Mouse (Mus musculus) embryonic facial prominence, embryonic 10.5 days (tissue): ENCODE measurements around the gene Sp9. TPM values are rescaled to one million over a fixed set of nuclear protein-coding genes. Genes with fewer than 3 reads are reported as not detected.

ENCODE experiments used
- DNase-seq: peaks from one replicate; pipeline ENCODE4 v3.0.0-alpha.2; 2017; ENCODE audit warnings: low spot score
- H3K27ac ChIP-seq: fragments of 300-500 bp; sonication (generic); replicated peaks from 2 replicates; pipeline ENCODE4 v1.5.1; 2016; ENCODE audit warnings: mild to moderate bottlenecking
- H3K27me3 ChIP-seq: fragments of 300-500 bp; sonication (generic); replicated peaks from 2 replicates; pipeline ENCODE4 v1.6.1; 2016; ENCODE audit warnings: low read depth, mild to moderate bottlenecking; ENCODE audit not compliant: poor library complexity, severe bottlenecking
- H3K36me3 ChIP-seq: fragments of 300-500 bp; sonication (generic); replicated peaks from 2 replicates; pipeline ENCODE4 v1.6.1; 2016; ENCODE audit warnings: mild to moderate bottlenecking, moderate library complexity
- H3K4me1 ChIP-seq: fragments of 300-500 bp; sonication (generic); 2 replicates; pipeline ENCODE4 v1.6.1; 2016
- H3K4me3 ChIP-seq: fragments of 300-500 bp; sonication (generic); 2 replicates; pipeline ENCODE4 v1.5.1; 2016; ENCODE audit warnings: mild to moderate bottlenecking, moderate library complexity
- H3K9me3 ChIP-seq: fragments of 300-500 bp; sonication (generic); 2 replicates; pipeline ENCODE4 v1.6.1; 2016; ENCODE audit warnings: mild to moderate bottlenecking
- WGBS: fragments of 180-500 bp; shearing (Covaris S2); methylation state at CpG from one replicate; pipeline ENCODE4 v1.1.7; 2016; 5-methylcytosine and 5-hydroxymethylcytosine counted together
- polyA plus RNA-seq: library from polyadenylated mRNA; unstranded; fragments of >200 nt; fragmentation: Nextera tagmentation; extraction: Ambion mirVana; gene quantifications from 2 replicates; pipeline ENCODE4 v1.2.1, GENCODE M21; 2016

Sp9 gene
- polyA plus RNA-seq, 1 experiment from 2014 or later = 0.39 TPM

GRCm38 (mm10) chr2:73301979-73302378 is 30.3 kb downstream of the Sp9 start:
- no peaks in the 10 kb centered on the region for H3K9me3 ChIP-seq
- H3K4me3 ChIP-seq = no peak overlapping the region
- peaks cover 63% of the 10 kb centered on the region for H3K36me3 ChIP-seq
- no peaks in the 10 kb centered on the region for H3K4me1 ChIP-seq
- 92% methylated on average over 1 of the region's 1 CpGs for WGBS
- DNase-seq = no peak
- H3K27ac ChIP-seq = no peak overlapping the region
- no peaks in the 10 kb centered on the region for H3K27me3 ChIP-seq

DNA sequence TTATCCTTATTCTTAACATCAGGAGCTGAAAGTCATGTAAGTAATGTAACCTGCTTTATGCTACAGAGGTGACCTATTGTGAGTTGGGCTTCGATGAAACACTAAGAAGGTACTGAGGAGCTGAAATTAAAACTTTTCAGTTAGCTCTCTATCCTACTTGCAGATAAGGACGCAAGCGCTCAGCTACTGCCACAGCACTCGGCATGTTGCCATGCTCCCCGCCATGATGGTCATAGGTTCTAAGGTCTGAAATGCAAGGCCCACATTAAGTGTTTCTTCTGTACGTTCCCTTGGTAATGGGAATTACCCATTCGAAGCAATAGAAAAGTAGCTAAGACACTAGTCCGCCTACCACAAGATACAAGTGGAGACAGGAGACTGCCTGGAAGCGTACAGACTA is 31.0 kb downstream of the Sp9 start:
- peaks cover 67% of the 10 kb centered on the region for H3K36me3 ChIP-seq
- no peak for DNase-seq
- H3K9me3 ChIP-seq = no peaks in the 10 kb centered on the region
- no peaks in the 10 kb centered on the region for H3K4me1 ChIP-seq
- no peaks in the 10 kb centered on the region for H3K27me3 ChIP-seq
- H3K4me3 ChIP-seq = no peak overlapping the region
- H3K27ac ChIP-seq = no peak overlapping the region
- 94% methylated on average over 9 of the region's 9 CpGs for WGBS

DNA sequence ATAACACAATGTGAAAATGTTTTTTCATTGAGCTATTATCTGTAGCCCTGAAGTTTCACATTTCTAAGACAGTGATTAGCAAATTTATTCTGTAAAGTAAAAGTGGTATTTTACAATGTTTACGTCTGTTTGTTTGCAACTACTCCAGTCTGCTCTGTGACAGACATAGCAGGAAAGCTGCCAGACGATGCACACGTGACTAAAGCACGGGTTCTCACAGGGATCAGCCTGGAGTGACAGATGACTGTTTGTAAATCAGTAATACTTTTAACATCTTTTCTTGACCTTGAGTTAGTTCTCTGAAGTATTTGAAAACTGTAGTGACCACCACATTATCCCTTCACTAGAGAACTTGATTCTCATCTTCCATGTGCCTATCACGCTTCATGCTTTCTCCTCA is 32.8 kb downstream of the Sp9 start:
- H3K4me1 ChIP-seq = no peaks in the 10 kb centered on the region
- no peak overlapping the region for H3K27ac ChIP-seq
- WGBS = 92% methylated on average over 5 of the region's 5 CpGs

GRCm38 (mm10) chr2:73306006-73306405 is 34.3 kb downstream of the Sp9 start:
- DNase-seq = no peak
- Histone ChIP-seq H3K27me3 (no peaks in the 10 kb centered on the region), H3K4me1 (0 out of 2 replicates have a peak, but pooled peaks cover 2% of the 10 kb centered on the region), H3K4me3 (no peak overlapping the region), H3K9me3 (no peaks in the 10 kb centered on the region), H3K36me3 (peaks cover 82% of the 10 kb centered on the region), H3K27ac (no peak overlapping the region)
- WGBS = 90% methylated on average over 7 of the region's 7 CpGs

More for the DNA sequence above, 32.8 kb downstream of the Sp9 start:
- Histone ChIP-seq H3K4me3 (no peak overlapping the region), H3K36me3 (peaks cover 79% of the 10 kb centered on the region), H3K9me3 (no peaks in the 10 kb centered on the region), H3K27me3 (no peaks in the 10 kb centered on the region)
- DNase-seq = no peak

DNA sequence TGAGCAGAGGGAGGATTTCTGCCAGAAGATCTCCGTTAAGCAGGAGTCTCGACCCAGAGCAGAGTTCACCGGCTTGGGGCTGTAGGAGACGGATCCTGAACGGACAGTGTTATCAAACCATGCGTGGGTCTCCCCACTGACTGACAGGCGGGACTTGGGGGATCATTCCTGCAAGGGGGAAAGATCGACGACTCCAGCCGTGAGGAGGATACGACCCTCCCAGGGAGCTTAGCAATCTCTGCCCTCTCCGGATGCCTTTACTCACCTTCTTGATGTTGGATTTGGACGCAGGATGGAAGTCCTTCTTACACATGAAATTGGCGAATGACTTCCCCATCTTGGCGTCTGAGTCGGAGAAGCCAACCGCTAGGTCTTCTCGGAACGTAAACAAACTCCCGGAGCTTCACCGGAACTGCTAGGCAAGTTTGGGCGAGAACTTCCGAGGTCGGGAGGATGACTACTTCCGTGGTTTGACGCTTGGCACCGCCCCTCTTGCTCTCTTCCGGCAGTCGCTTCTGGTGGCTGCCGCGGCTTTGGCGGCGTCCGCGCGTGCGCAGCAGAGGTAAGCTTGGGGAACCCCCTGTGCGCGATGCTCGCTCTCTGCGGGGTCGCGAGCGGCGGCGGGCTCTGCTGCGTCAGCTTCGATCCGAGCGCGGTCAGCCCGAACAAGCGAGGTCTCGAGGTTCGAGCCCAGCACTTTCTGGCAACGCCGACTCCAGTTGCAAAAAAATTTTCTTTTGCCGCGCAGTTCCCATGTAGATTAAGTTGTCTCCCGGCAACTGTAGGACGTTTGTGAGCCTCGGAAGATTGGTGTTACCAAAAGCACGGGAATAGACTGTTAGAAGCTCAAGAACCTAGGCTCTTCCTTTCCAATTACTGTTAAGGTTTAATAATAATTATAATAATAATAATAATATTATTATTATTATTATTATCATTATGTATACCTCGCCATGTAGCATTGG is 40.7 kb downstream of the Sp9 start, which contains the start of the genes Scrn3 and Cir1:
Gene Scrn3 (plus strand): TSS at position 450 of the 965 bp plus-strand sequence.
Gene Cir1 (minus strand): TSS at position 550 of the 965 bp plus-strand sequence.
- Histone ChIP-seq H3K27ac (peak within 1 kb of the TSS; percentile 89), H3K9me3 (no peaks in the 10 kb centered on the region), H3K4me1 (peaks cover 15% of the 10 kb centered on the region), H3K4me3 (peak within 1 kb of the TSS; percentile 74), H3K27me3 (no peaks in the 10 kb centered on the region), H3K36me3 (peaks cover 29% of the 10 kb centered on the region)
- DNase-seq = peak; percentile 97
- under 1% methylated on average over 64 of the region's 64 CpGs for WGBS

DNA sequence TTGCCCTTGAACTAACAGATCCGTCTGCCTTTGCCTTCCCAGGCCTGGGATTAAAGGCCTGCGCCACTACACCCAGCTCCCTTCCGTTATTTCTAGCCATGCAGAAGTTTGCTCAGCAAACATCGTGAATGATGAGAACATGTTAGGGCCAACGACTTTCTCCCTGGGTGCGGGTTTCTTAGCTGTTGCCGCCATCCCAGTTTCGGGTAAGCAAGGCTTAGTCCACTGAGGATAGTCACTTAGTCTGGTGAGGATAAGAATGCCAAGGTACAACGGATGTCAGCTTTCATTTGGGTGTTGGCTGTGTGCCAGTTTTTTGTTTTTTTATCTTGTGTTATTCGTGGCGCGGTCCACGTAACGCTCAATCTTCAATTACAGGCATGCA is 41.4 kb downstream of the Sp9 start:
- Histone ChIP-seq H3K9me3 (no peaks in the 10 kb centered on the region), H3K27me3 (no peaks in the 10 kb centered on the region), H3K27ac (peak overlapping the region; percentile 76), H3K4me1 (peaks cover 15% of the 10 kb centered on the region), H3K4me3 (peak overlapping the region; percentile 74), H3K36me3 (peaks cover 24% of the 10 kb centered on the region)
- 52% methylated on average over 14 of the region's 14 CpGs for WGBS
- peak; percentile 42 for DNase-seq

- H3K4me1 ChIP-seq = peaks cover 15% of the 10 kb centered on the region
- no peak overlapping the region for H3K27ac ChIP-seq
- no peak overlapping the region for H3K4me3 ChIP-seq
Measured at GRCm38 (mm10) chr2:73314311-73314710, 42.6 kb downstream of the Sp9 start.

GRCm38 (mm10) chr2:73317426-73317825 is 45.7 kb downstream of the Sp9 start:
- Histone ChIP-seq H3K27me3 (no peaks in the 10 kb centered on the region), H3K9me3 (no peaks in the 10 kb centered on the region), H3K27ac (no peak overlapping the region), H3K36me3 (peaks cover 3% of the 10 kb centered on the region; the same call in 1 of the 2 replicates), H3K4me1 (peaks cover 5% of the 10 kb centered on the region), H3K4me3 (no peak overlapping the region)
- DNase-seq = no peak
- 94% methylated on average over 9 of the region's 9 CpGs for WGBS

More at GRCm38 (mm10) chr2:73314311-73314710, 42.6 kb downstream of the Sp9 start:
- H3K36me3 ChIP-seq = peaks cover 12% of the 10 kb centered on the region
- no peak for DNase-seq
- 89% methylated on average over 3 of the region's 3 CpGs for WGBS
- H3K9me3 ChIP-seq = no peaks in the 10 kb centered on the region
- H3K27me3 ChIP-seq = no peaks in the 10 kb centered on the region

- H3K4me1 ChIP-seq = no peaks in the 10 kb centered on the region
- H3K9me3 ChIP-seq = no peaks in the 10 kb centered on the region
- no peak overlapping the region for H3K4me3 ChIP-seq
- no peak for DNase-seq
- peaks cover 3% of the 10 kb centered on the region; the same call in 1 of the 2 replicates for H3K36me3 ChIP-seq
- 86% methylated on average over 5 of the region's 5 CpGs for WGBS
- H3K27ac ChIP-seq = no peak overlapping the region
- H3K27me3 ChIP-seq = no peaks in the 10 kb centered on the region
Measured at GRCm38 (mm10) chr2:73319218-73319617, 47.5 kb downstream of the Sp9 start.

DNA sequence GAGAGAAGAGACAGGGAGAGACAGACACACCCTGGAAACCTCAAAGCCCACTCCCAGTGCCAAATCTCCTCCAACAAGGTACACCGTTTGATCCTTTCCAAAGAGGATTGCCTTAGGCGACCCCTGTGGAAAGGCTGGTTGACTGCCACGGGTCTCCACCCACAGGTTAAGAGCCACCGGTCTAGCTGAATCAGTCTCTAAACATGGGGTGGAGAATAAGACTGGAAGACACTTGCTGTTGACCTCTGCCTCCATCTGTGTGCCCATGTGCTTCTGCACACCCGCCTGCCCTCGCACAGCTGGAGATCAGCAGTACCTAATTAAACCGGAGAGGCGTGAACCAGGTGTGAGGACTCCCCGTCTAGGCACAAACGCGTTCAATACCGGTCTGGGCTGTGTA is 51.3 kb downstream of the Sp9 start:
- WGBS = 72% methylated on average over 12 of the region's 12 CpGs
- no peak overlapping the region for H3K27ac ChIP-seq
- no peak for DNase-seq

DNA sequence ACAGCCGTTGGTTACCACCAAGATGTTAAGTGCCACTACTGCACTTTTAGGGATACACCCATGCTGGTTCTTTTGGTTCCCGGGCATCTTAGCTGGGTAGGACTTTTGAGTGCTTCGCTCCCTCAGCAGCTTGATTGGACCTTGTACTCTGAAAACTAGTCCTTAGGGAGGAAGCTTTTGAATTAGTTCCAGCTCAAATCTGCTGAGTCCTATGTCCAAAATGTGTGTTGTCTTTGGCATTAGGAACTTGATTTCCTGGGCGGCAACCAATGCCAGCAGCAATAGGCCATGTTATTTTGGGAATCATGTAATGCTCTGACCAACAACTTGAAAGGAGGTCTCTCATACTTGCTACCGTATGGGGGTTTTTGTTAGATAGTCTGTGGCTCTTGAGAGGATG is 54.1 kb downstream of the Sp9 start:
- WGBS = 93% methylated on average over 5 of the region's 5 CpGs
- no peak overlapping the region for H3K27ac ChIP-seq
- DNase-seq = no peak
- H3K4me1 ChIP-seq = no peaks in the 10 kb centered on the region
- H3K9me3 ChIP-seq = no peaks in the 10 kb centered on the region
- H3K27me3 ChIP-seq = no peaks in the 10 kb centered on the region
- H3K36me3 ChIP-seq = no peaks in the 10 kb centered on the region
- no peak overlapping the region for H3K4me3 ChIP-seq

More for the DNA sequence above, 51.3 kb downstream of the Sp9 start:
- Histone ChIP-seq H3K27me3 (no peaks in the 10 kb centered on the region), H3K4me3 (no peak overlapping the region), H3K36me3 (no peaks in the 10 kb centered on the region; the same call in 1 of the 2 replicates), H3K4me1 (no peaks in the 10 kb centered on the region), H3K9me3 (no peaks in the 10 kb centered on the region)
